Mouse (Mus musculus): ENCODE measurements at regions not wholly inside any gene's neighbourhood (a gene's known extent, or its start where the extent isn't known, plus 50 kb on each side); places are given as distances from the start of the nearest gene placed in this dataset.

DNA sequence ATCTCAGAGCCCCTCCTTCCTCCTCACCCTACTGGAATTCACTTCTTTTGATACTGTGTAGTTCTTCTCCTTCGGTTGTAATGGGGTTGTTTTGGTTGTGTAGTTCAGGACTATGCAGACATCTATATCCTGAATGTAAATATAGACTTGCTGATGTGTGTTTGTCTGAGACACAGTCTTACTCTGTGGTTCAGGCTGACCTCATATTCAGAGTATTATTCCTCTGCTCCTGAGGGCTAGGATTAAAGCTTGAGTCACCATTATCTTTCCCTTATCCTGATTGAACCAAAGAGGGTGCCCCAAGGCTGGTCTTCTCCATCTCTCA lies 103.2 kb upstream of the Slc38a2 start:
- Histone ChIP-seq H3K36me3 (ENCODE audit: control insufficient read depth, insufficient read depth) (no peaks in the 10 kb centered on the region), H3K4me3 (ENCODE audit: insufficient read depth, poor library complexity, severe bottlenecking) (no peak overlapping the region), H3ac (ENCODE audit: control insufficient read depth, insufficient read length, low read depth) (no peak overlapping the region), H3K27me3 (ENCODE audit: control insufficient read depth, insufficient read depth, insufficient read length) (no peaks in the 10 kb centered on the region), H3K79me2 (ENCODE audit: control insufficient read depth, insufficient read depth) (no peaks in the 10 kb centered on the region), H3K79me3 (ENCODE audit: low read depth) (no peaks in the 10 kb centered on the region)
- TF ChIP-seq MYOD1 (IDR thresholded peaks at IDR 0.05; ENCODE audit: control insufficient read depth, insufficient read length, low read depth), result no peak
- TF ChIP-seq FOSL1 (IDR thresholded peaks at IDR 0.05; ENCODE audit: insufficient read depth, low read length, poor library complexity, severe bottlenecking), result no peak
- TF ChIP-seq CTCF (IDR thresholded peaks at IDR 0.05; ENCODE audit: control insufficient read depth, insufficient read depth, insufficient read length), result no peak
- TF ChIP-seq USF1 (IDR thresholded peaks at IDR 0.05; ENCODE audit: low read depth), result no peak
- no peak for TF ChIP-seq CEBPB (IDR thresholded peaks at IDR 0.05; ENCODE audit: low read depth)
- no peak for TF ChIP-seq MAX (IDR thresholded peaks at IDR 0.05)
- TF ChIP-seq MYOG (IDR thresholded peaks at IDR 0.05; ENCODE audit: control insufficient read depth, extremely low read depth, insufficient read length), result no peak

DNA sequence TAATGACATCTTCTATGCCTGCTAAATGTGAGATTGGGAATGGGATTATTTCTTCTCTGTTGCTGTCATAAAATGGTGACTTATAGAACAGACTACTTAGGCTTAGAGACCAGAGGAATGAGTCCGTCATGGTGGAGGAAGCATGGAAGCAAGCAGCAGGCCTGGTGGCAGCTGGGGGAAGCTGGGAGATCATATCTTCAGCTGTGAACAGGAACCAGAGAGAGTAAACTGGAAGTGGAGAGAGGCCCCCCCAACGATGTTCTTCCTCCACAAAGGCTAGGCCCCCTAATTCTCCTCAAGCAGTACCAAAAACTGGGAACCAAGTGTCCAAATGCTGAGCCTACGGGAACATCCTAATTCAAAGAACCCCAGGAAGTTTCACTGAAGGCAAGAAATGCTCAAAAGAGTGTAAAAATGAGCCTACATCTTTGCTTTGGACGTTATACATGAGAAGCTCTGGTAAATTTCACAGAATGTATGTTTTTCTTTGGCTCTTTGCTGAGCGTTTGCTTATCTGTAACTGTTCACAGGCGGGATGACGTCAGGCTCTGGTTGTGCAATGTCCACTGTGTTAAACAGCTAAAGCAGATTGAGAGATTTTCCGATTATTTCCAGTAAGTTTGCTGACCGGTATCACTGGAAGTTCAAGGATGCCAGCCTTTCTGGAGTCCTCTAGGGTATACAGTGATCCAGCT lies 102.7 kb upstream of the Slc38a2 start:
- H3ac ChIP-seq (ENCODE audit: control insufficient read depth, insufficient read length, low read depth), result no peak overlapping the region

DNA sequence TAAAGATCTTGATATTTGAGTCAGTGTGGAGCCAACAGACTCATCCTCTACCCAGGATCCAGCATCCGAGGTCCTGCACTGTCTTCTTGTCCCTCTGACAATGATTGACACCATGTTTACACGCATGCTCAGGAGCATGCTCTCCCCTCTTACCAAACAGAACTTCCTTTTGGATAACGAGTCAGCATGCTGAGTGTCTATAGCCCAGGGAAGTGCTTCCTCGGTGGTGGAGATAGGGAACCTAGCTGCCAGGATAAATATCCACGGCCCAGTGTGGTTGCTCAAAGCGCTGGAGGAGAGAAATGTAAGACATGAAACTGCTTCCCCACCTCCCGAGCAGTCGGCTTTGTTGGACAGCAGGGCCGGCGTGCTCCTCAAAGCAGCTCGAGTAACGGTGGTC lies 99.7 kb upstream of the Slc38a2 start:
- Histone ChIP-seq H3K79me2 (ENCODE audit: control insufficient read depth, insufficient read depth) (no peaks in the 10 kb centered on the region), H3ac (ENCODE audit: control insufficient read depth, insufficient read length, low read depth) (no peak overlapping the region), H3K27me3 (ENCODE audit: control insufficient read depth, insufficient read depth, insufficient read length) (no peaks in the 10 kb centered on the region), H3K36me3 (ENCODE audit: control insufficient read depth, insufficient read depth) (no peaks in the 10 kb centered on the region), H3K4me3 (ENCODE audit: insufficient read depth, poor library complexity, severe bottlenecking) (no peak overlapping the region), H3K79me3 (ENCODE audit: low read depth) (no peaks in the 10 kb centered on the region)
- TF ChIP-seq FOSL1 (IDR thresholded peaks at IDR 0.05; ENCODE audit: insufficient read depth, low read length, poor library complexity, severe bottlenecking), result no peak

More for the DNA sequence above, 102.7 kb upstream of the Slc38a2 start:
- Histone ChIP-seq H3K36me3 (ENCODE audit: control insufficient read depth, insufficient read depth) (no peaks in the 10 kb centered on the region), H3K79me3 (ENCODE audit: low read depth) (no peaks in the 10 kb centered on the region), H3K4me3 (ENCODE audit: insufficient read depth, poor library complexity, severe bottlenecking) (no peak overlapping the region), H3K27me3 (ENCODE audit: control insufficient read depth, insufficient read depth, insufficient read length) (no peaks in the 10 kb centered on the region), H3K79me2 (ENCODE audit: control insufficient read depth, insufficient read depth) (no peaks in the 10 kb centered on the region)
- TF ChIP-seq MAX (IDR thresholded peaks at IDR 0.05) (no peak), MYOG (IDR thresholded peaks at IDR 0.05; ENCODE audit: control insufficient read depth, extremely low read depth, insufficient read length) (no peak), MYOD1 (IDR thresholded peaks at IDR 0.05; ENCODE audit: control insufficient read depth, insufficient read length, low read depth) (no peak), CEBPB (IDR thresholded peaks at IDR 0.05; ENCODE audit: low read depth) (peak; percentile 98), FOSL1 (IDR thresholded peaks at IDR 0.05; ENCODE audit: insufficient read depth, low read length, poor library complexity, severe bottlenecking) (no peak), CTCF (IDR thresholded peaks at IDR 0.05; ENCODE audit: control insufficient read depth, insufficient read depth, insufficient read length) (no peak), USF1 (IDR thresholded peaks at IDR 0.05; ENCODE audit: low read depth) (no peak)

GRCm38 (mm10) chr15:96797615-96798270 lies 98.2 kb upstream of the Slc38a2 start:
- Histone ChIP-seq H3K79me2 (ENCODE audit: control insufficient read depth, insufficient read depth) (no peaks in the 10 kb centered on the region), H3K79me3 (ENCODE audit: low read depth) (no peaks in the 10 kb centered on the region), H3K4me3 (ENCODE audit: insufficient read depth, poor library complexity, severe bottlenecking) (no peak overlapping the region), H3K27me3 (ENCODE audit: control insufficient read depth, insufficient read depth, insufficient read length) (no peaks in the 10 kb centered on the region), H3ac (ENCODE audit: control insufficient read depth, insufficient read length, low read depth) (no peak overlapping the region), H3K36me3 (ENCODE audit: control insufficient read depth, insufficient read depth) (no peaks in the 10 kb centered on the region)
- TF ChIP-seq FOSL1 (IDR thresholded peaks at IDR 0.05; ENCODE audit: insufficient read depth, low read length, poor library complexity, severe bottlenecking), result no peak
- no peak for TF ChIP-seq MAX (IDR thresholded peaks at IDR 0.05)
- no peak for TF ChIP-seq CTCF (IDR thresholded peaks at IDR 0.05; ENCODE audit: control insufficient read depth, insufficient read depth, insufficient read length)
- TF ChIP-seq USF1 (IDR thresholded peaks at IDR 0.05; ENCODE audit: low read depth), result no peak
- no peak for TF ChIP-seq CEBPB (IDR thresholded peaks at IDR 0.05; ENCODE audit: low read depth)
- TF ChIP-seq MYOD1 (IDR thresholded peaks at IDR 0.05; ENCODE audit: control insufficient read depth, insufficient read length, low read depth), result no peak
- no peak for TF ChIP-seq MYOG (IDR thresholded peaks at IDR 0.05; ENCODE audit: control insufficient read depth, extremely low read depth, insufficient read length)

DNA sequence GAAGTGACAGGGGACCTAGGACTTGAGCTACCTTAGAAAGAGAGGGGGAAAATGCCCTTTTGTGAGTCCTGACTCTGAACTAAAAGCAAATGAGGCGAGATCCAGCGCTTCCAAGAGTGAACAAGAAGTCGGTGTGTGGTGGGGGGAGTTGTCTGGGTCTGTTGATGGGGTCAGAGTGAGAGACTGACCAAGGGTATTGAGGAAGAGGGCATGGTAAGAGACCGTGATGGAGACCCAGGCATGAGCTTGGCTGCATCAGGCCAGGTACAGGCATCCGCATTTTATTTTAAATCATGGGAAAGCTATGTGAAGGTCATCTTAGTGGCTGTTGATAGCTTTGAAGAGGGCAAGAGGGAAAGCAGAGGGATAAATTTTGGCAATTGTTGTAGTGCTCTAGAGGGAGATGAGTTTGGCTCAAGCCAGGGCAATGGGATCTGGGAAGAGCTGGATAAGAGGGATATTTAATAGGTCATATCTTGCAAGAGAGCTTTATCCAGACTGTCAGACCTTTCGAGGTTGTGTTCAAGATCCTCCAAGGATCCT lies 94.7 kb upstream of the Slc38a2 start:
- Histone ChIP-seq H3ac (ENCODE audit: control insufficient read depth, insufficient read length, low read depth) (no peak overlapping the region), H3K4me3 (ENCODE audit: insufficient read depth, poor library complexity, severe bottlenecking) (no peak overlapping the region), H3K79me2 (ENCODE audit: control insufficient read depth, insufficient read depth) (no peaks in the 10 kb centered on the region), H3K27me3 (ENCODE audit: control insufficient read depth, insufficient read depth, insufficient read length) (no peaks in the 10 kb centered on the region), H3K79me3 (ENCODE audit: low read depth) (no peaks in the 10 kb centered on the region), H3K36me3 (ENCODE audit: control insufficient read depth, insufficient read depth) (no peaks in the 10 kb centered on the region)
- no peak for TF ChIP-seq USF1 (IDR thresholded peaks at IDR 0.05; ENCODE audit: low read depth)
- no peak for TF ChIP-seq CEBPB (IDR thresholded peaks at IDR 0.05; ENCODE audit: low read depth)
- TF ChIP-seq MAX (IDR thresholded peaks at IDR 0.05), result no peak
- TF ChIP-seq FOSL1 (IDR thresholded peaks at IDR 0.05; ENCODE audit: insufficient read depth, low read length, poor library complexity, severe bottlenecking), result no peak
- no peak for TF ChIP-seq MYOD1 (IDR thresholded peaks at IDR 0.05; ENCODE audit: control insufficient read depth, insufficient read length, low read depth)
- TF ChIP-seq MYOG (IDR thresholded peaks at IDR 0.05; ENCODE audit: control insufficient read depth, extremely low read depth, insufficient read length), result no peak
- no peak for TF ChIP-seq CTCF (IDR thresholded peaks at IDR 0.05; ENCODE audit: control insufficient read depth, insufficient read depth, insufficient read length)
